Mouse (Mus musculus) ES-E14 (cell line): ENCODE data around the gene Hibch. TPM values are rescaled to one million over a fixed set of nuclear protein-coding genes. Genes with fewer than 3 reads are reported as not detected.

Source experiments
- DNase-seq: peaks from one replicate; pipeline ENCODE4 v3.0.0-alpha.2; 2013; ENCODE audit warnings: low read depth, low spot score
- H3K27ac ChIP-seq: 2 replicates; pipeline ENCODE4 v1.5.1; 2012; ENCODE audit warnings: low read depth, mild to moderate bottlenecking, low read length, moderate library complexity, mixed read lengths; ENCODE audit not compliant: poor library complexity, insufficient read depth, severe bottlenecking
- H3K36me3 ChIP-seq: 2 replicates; pipeline ENCODE4 v1.6.1; 2012; ENCODE audit warnings: mild to moderate bottlenecking, low read length, moderate library complexity, mixed read lengths; ENCODE audit not compliant: control insufficient read depth, poor library complexity, insufficient read depth, severe bottlenecking
- H3K4me1 ChIP-seq, 2 experiments: fragments of 150-350 bp in 1 of 2; sonication (generic) in 1 of 2; 2 replicates each; pipeline ENCODE4 v1.6.1; 2012; ENCODE audit warnings: low read length in 2 of 2, mild to moderate bottlenecking in 1 of 2, mixed read lengths in 1 of 2; ENCODE audit not compliant: control insufficient read depth in 2 of 2, insufficient read depth in 2 of 2, poor library complexity in 1 of 2
- H3K4me3 ChIP-seq, 2 experiments: fragments of 150-350 bp in 1 of 2; sonication (generic) in 1 of 2; 2 replicates each; pipeline ENCODE4 v1.5.1; 2012; ENCODE audit warnings: low read length in 2 of 2, low read depth in 1 of 2, mild to moderate bottlenecking in 1 of 2, mixed read lengths in 1 of 2; ENCODE audit not compliant: insufficient read depth in 1 of 2, poor library complexity in 1 of 2, severe bottlenecking in 1 of 2
- H3K9ac ChIP-seq: 2 replicates; pipeline ENCODE4 v1.6.1; 2012; ENCODE audit warnings: low read depth, mild to moderate bottlenecking, low read length, mixed read lengths; ENCODE audit not compliant: poor library complexity, insufficient read depth, severe bottlenecking
- H3K9me3 ChIP-seq: fragments of 150-350 bp; sonication (generic); 2 replicates; pipeline ENCODE4 v1.6.1; 2012; ENCODE audit warnings: low read depth, mild to moderate bottlenecking, low read length; ENCODE audit not compliant: control insufficient read depth, insufficient read depth
- CHD2 ChIP-seq: IDR thresholded peaks from 2 replicates; pipeline ENCODE4 v1.6.1; 2014; ENCODE audit warnings: mild to moderate bottlenecking, low read depth, low read length, inconsistent platforms
- HCFC1 ChIP-seq: IDR thresholded peaks from 2 replicates; pipeline ENCODE4 v1.6.1; 2012; ENCODE audit warnings: low read length, inconsistent platforms, borderline replicate concordance; ENCODE audit not compliant: insufficient read depth
- MAFK ChIP-seq: IDR thresholded peaks from 2 replicates; pipeline ENCODE4 v1.6.1; 2014; ENCODE audit warnings: mild to moderate bottlenecking, low read depth, low read length, inconsistent platforms; ENCODE audit not compliant: insufficient read depth
- ZC3H11A ChIP-seq: IDR thresholded peaks from 2 replicates; pipeline ENCODE4 v1.6.1; 2012; ENCODE audit warnings: low read depth, mild to moderate bottlenecking, inconsistent platforms, low read length, borderline replicate concordance
- ZNF384 ChIP-seq: IDR thresholded peaks from 2 replicates; pipeline ENCODE4 v1.6.1; 2012; ENCODE audit warnings: low read depth, low read length, inconsistent platforms
- in situ Hi-C, 2 experiments: fragments of 600-800 bp; cut with MboI; formaldehyde crosslinking; loops; one replicate each; pipeline ENCODE4 v1.15.1; 2025; ENCODE audit warnings: low sequenced_read_pairs in 2 of 2, inconsistent platforms in 1 of 2; ENCODE audit not compliant: unreplicated experiment in 2 of 2
- total RNA-seq: library from RNA; depleted of rRNA; stranded (reverse); fragments of 300-350 nt; gene quantifications from 2 replicates; pipeline ENCODE4 v1.2.3, GENCODE M21; 2012

The Hibch gene
- total RNA-seq, 1 experiment = 12.9 TPM

DNA sequence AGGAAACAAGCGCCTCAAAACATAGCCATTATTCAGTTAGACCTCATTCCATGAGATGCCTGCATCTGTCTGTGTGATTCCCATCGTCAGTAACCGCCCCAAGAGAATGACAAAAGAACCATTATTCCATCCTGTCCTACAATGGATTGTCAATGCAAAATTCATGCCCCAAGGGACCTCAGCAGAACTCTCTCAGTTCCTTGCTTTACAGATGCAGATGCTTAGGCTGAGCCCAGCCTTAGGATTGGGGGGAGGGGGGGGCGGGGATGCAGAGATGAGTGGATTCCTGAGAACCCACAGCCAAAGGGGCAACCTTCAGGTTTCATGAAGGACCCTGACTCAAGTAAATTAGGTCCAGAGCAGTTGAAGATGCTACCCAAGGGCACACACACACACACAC lies 108.8 kb downstream of the Hibch start:
- Histone ChIP-seq H3K4me3 (peak overlapping the region; percentile 86 to 93; a peak in 3 of 4 replicates), H3K9me3 (peaks cover 8% of the 10 kb centered on the region), H3K36me3 (peaks cover 13% of the 10 kb centered on the region), H3K9ac (peak overlapping the region; percentile 29; the same call in 1 of the 2 replicates), H3K4me1 (peaks cover 13% of the 10 kb centered on the region in 2 experiments), H3K27ac (peak overlapping the region; percentile 100)
- in situ Hi-C loops = loop anchor here in 1 of 2 experiments (25.0 kb wide), 1 partner anchor 291 kb away; no protein-coding TSS in a partner anchor
- TF ChIP-seq MAFK (no peak), CHD2 (peak; percentile 64)
- peak; percentile 87 for DNase-seq

DNA sequence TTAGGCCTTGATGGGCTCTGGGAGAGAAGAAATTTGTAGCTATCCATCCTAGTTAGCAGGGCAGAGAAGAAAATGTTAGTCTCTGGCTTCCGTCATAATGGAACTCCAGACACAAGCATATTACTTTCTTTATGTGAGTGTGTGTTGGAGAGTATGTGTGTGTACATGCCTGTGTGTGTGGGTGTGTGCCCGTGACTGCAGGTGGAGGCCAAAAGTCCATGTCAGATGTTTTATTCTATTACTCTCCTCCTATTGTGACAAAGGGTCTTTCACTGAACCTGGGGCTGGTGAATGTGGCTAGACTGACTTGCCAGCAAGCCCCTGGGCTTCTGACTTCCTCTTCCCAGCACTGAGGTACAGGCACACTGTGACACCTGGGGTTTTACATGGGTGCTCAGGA lies 109.7 kb downstream of the Hibch start:
- in situ Hi-C loops = loop anchor here in 1 of 2 experiments (25.0 kb wide), 1 partner anchor 292 kb away; no protein-coding TSS in a partner anchor

DNA sequence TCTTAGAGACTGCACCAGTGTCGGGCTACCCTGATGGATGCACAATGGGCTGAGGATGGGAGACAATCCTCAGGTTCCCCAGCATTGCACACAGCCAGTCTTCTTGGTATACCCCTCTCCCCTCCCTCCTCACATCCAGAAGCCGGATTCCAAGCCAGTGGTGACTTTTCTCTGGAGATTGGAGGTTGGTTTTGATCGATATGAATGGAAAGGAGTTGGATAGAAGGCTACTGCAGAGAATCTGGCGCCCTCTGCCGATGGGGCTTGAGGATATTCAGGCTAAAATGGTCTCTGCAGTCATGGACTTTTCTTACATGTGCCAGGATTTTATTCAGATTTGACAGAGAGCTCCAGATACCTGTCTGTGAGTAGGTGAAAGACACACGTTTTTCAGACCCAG lies 110.4 kb downstream of the Hibch start:
- Histone ChIP-seq H3K9me3 (peaks cover 8% of the 10 kb centered on the region), H3K4me1 (peaks cover 13% of the 10 kb centered on the region in 2 experiments), H3K9ac (peak overlapping the region; percentile 28; the same call in 1 of the 2 replicates), H3K4me3 (no peak overlapping the region), H3K36me3 (peaks cover 2% of the 10 kb centered on the region), H3K27ac (peak overlapping the region; percentile 39; the same call in 1 of the 2 replicates)
- DNase-seq = peak; percentile 69
- in situ Hi-C loops = loop anchor here in 1 of 2 experiments (25.0 kb wide), 1 partner anchor 293 kb away; no protein-coding TSS in a partner anchor
- no peak for TF ChIP-seq MAFK
- no peak for TF ChIP-seq HCFC1
- no peak for TF ChIP-seq ZNF384
- no peak for TF ChIP-seq CHD2
- 0 out of 2 replicates have a peak, but pooled peaks have one; percentile 36 for TF ChIP-seq ZC3H11A

More for the DNA sequence above, 109.7 kb downstream of the Hibch start:
- Histone ChIP-seq H3K9ac (no peak overlapping the region), H3K27ac (peak overlapping the region; percentile 45), H3K9me3 (peaks cover 8% of the 10 kb centered on the region), H3K36me3 (peaks cover 6% of the 10 kb centered on the region), H3K4me1 (peaks cover 13% of the 10 kb centered on the region in 2 experiments), H3K4me3 (no peak overlapping the region)
- TF ChIP-seq MAFK (no peak), ZNF384 (no peak), ZC3H11A (no peak), HCFC1 (no peak), CHD2 (no peak)
- DNase-seq = no peak

DNA sequence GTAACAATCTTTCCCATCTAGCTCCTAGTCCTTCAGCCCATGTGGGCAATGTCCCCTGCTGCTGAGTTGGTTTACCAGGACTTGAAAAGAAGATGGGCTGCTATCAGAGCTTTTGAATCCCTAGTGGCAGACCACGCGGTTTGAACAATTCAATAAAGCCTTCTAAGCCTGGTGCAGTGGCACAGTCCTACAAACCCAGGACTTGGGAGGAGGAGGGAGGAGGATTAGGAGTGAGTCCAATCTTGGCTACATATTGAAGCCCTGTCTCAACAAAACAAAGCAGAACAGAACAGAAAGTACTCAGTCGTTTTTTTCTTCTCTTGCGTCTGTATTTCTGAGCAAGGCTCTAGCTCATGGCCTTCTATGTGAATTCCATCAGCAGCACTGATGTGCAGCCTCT lies 112.0 kb downstream of the Hibch start:
- TF ChIP-seq HCFC1 (no peak), MAFK (no peak), ZNF384 (no peak), CHD2 (no peak), ZC3H11A (no peak)
- H3K4me3 ChIP-seq = no peak overlapping the region
- no peak overlapping the region for H3K9ac ChIP-seq
- peaks cover 13% of the 10 kb centered on the region in 2 experiments for H3K4me1 ChIP-seq
- no peak for DNase-seq
- no peak overlapping the region for H3K27ac ChIP-seq
- in situ Hi-C loops = loop anchor here in 1 of 2 experiments (25.0 kb wide), 1 partner anchor 294 kb away; no protein-coding TSS in a partner anchor
- no peaks in the 10 kb centered on the region for H3K36me3 ChIP-seq
- no peaks in the 10 kb centered on the region for H3K9me3 ChIP-seq
